Mouse (Mus musculus) limb, embryonic 14.5 days (tissue): ENCODE measurements at regions not wholly inside any gene's neighbourhood (a gene's known extent, or its start where the extent isn't known, plus 50 kb on each side); places are given as distances from the start of the nearest gene placed in this dataset.
A peak's percentile ranks its signal among the peaks of the same experiment; 100 is the strongest.

Experiments
- ATAC-seq: fragments of 200-750 bp; cut with Nextera tagmentation; 2 replicates; pipeline ENCODE4 v1.8.0; 2017; ENCODE audit warnings: low read depth, moderate number of reproducible peaks, moderate TSS enrichment; ENCODE audit not compliant: low FRiP score
- DNase-seq: peaks from one replicate; pipeline ENCODE4 v3.0.0-alpha.2; 2015; ENCODE audit warnings: low spot score
- H3K27ac ChIP-seq: fragments of 300-500 bp; sonication (generic); replicated peaks from 2 replicates; pipeline ENCODE4 v1.5.1; 2014; ENCODE audit warnings: low read depth, mild to moderate bottlenecking, low read length, moderate library complexity, mixed read lengths
- H3K27me3 ChIP-seq: fragments of 300-500 bp; sonication (generic); 2 replicates; pipeline ENCODE4 v1.6.1; 2014; ENCODE audit warnings: low read length, mixed read lengths; ENCODE audit not compliant: control insufficient read depth, insufficient read depth
- H3K36me3 ChIP-seq: fragments of 300-500 bp; sonication (generic); 2 replicates; pipeline ENCODE4 v1.6.1; 2014; ENCODE audit warnings: mild to moderate bottlenecking, low read length, moderate library complexity, mixed read lengths; ENCODE audit not compliant: control insufficient read depth, insufficient read depth
- H3K4me1 ChIP-seq: fragments of 300-500 bp; sonication (generic); 2 replicates; pipeline ENCODE4 v1.6.1; 2014; ENCODE audit warnings: antibody characterized with exemption, low read length, mixed read lengths; ENCODE audit not compliant: control insufficient read depth, insufficient read depth
- H3K4me2 ChIP-seq: fragments of 300-500 bp; sonication (generic); replicated peaks from 2 replicates; pipeline ENCODE4 v1.6.1; 2014; ENCODE audit warnings: low read depth, mild to moderate bottlenecking, low read length, moderate library complexity; ENCODE audit not compliant: severe bottlenecking
- H3K4me3 ChIP-seq: fragments of 300-500 bp; sonication (generic); replicated peaks from 2 replicates; pipeline ENCODE4 v1.5.1; 2014; ENCODE audit warnings: low read length
- H3K9ac ChIP-seq: fragments of 300-500 bp; sonication (generic); 2 replicates; pipeline ENCODE4 v1.6.1; 2014; ENCODE audit warnings: mild to moderate bottlenecking, low read depth, low read length, moderate library complexity; ENCODE audit not compliant: severe bottlenecking
- H3K9me3 ChIP-seq: fragments of 300-500 bp; sonication (generic); 2 replicates; pipeline ENCODE4 v1.6.1; 2016; ENCODE audit warnings: low read length; ENCODE audit not compliant: control insufficient read depth
- POLR2A ChIP-seq: fragments of 200-500 bp; IDR thresholded peaks from 2 replicates; pipeline ENCODE4 v1.8.0; 2012; ENCODE audit warnings: inconsistent platforms, mild to moderate bottlenecking, moderate library complexity, borderline replicate concordance; ENCODE audit not compliant: insufficient read depth, insufficient read length; ENCODE audit errors: extremely low read depth
- WGBS: fragments of 180-500 bp; shearing (Covaris S2); extraction: QIAGEN DNeasy Blood & Tissue Kit; methylation state at CpG from one replicate; pipeline ENCODE4 v1.1.7; 2014; 5-methylcytosine and 5-hydroxymethylcytosine counted together

- H3K36me3 ChIP-seq = no peaks in the 10 kb centered on the region
- no peak for TF ChIP-seq POLR2A
- ATAC-seq = no peak
- no peaks in the 10 kb centered on the region for H3K9me3 ChIP-seq
- no peak overlapping the region for H3K27ac ChIP-seq
- no peak overlapping the region for H3K4me2 ChIP-seq
- no peaks in the 10 kb centered on the region for H3K27me3 ChIP-seq
- no peak overlapping the region for H3K9ac ChIP-seq
- DNase-seq = no peak
- H3K4me1 ChIP-seq = no peaks in the 10 kb centered on the region
- WGBS = 64% methylated on average over 2 of the region's 2 CpGs
- H3K4me3 ChIP-seq = no peak overlapping the region
These were observed 64.7 kb upstream of the Ppp1r3a start for GRCm38 (mm10) chr6:14819798-14820197.

GRCm38 (mm10) chr6:14824777-14825176 is 69.7 kb upstream of the Ppp1r3a start:
- no peak overlapping the region for H3K9ac ChIP-seq
- no peaks in the 10 kb centered on the region for H3K4me1 ChIP-seq
- H3K9me3 ChIP-seq = no peaks in the 10 kb centered on the region
- no peaks in the 10 kb centered on the region for H3K27me3 ChIP-seq
- no peak for ATAC-seq
- H3K27ac ChIP-seq = no peak overlapping the region
- H3K4me2 ChIP-seq = no peak overlapping the region
- H3K36me3 ChIP-seq = no peaks in the 10 kb centered on the region
- DNase-seq = no peak
- no peak for TF ChIP-seq POLR2A
- H3K4me3 ChIP-seq = no peak overlapping the region

- ATAC-seq = no peak
- 7% methylated on average over 2 of the region's 2 CpGs for WGBS
- DNase-seq = peak; percentile 68
These were observed 62.2 kb upstream of the Foxp2 start for GRCm38 (mm10) chr6:14838910-14839309.

More at GRCm38 (mm10) chr6:14838910-14839309, 62.2 kb upstream of the Foxp2 start:
- Histone ChIP-seq H3K36me3 (no peaks in the 10 kb centered on the region), H3K9me3 (no peaks in the 10 kb centered on the region), H3K4me2 (no peak overlapping the region), H3K9ac (no peak overlapping the region), H3K4me3 (no peak overlapping the region), H3K27ac (no peak overlapping the region), H3K4me1 (no peaks in the 10 kb centered on the region), H3K27me3 (no peaks in the 10 kb centered on the region)
- TF ChIP-seq POLR2A = no peak
